Mouse (Mus musculus): ENCODE results near the gene G3bp2.

Gene G3bp2

DNA sequence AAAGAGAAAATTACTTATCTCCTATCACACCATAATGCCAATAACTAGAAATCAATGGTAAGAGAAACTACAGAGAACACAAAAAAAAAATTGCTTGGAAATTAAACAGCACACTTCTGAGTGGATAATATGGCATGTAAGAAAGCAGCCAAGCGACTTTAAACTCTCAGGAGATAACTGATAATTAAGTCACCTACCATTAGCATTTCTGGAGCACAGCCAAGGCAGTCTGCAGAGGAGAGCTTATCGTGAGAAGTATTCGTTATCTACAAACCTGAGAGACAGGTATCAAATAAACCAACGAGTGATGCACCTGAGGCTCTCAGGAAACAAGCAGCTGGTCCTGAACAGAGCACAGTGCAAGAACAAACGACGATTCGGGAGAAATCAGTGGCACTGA, 71.8 kb downstream of the G3bp2 start:
- no peak for DNase-seq (ENCODE audit: low read depth)

DNA sequence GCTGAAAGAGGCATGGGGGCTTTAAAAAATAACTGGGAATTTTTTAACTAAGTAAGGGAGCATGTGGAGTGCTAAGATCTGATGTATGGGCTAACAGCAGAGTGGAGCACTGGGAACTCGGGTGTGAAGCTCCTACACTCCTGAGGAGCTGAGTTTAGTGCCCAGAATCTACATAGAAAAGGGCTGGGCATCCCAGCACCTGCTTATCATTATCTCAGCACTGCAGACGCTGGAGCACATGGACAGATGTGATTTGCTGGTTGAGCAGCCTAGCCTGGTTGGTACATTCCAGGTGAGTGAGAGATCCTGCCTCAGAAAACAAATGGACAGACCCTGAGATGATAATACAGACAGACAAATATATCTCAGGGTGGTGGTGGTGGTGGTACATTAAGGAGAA, 73.7 kb downstream of the G3bp2 start:
- DNase-seq (ENCODE audit: low read depth): peak; percentile 10

DNA sequence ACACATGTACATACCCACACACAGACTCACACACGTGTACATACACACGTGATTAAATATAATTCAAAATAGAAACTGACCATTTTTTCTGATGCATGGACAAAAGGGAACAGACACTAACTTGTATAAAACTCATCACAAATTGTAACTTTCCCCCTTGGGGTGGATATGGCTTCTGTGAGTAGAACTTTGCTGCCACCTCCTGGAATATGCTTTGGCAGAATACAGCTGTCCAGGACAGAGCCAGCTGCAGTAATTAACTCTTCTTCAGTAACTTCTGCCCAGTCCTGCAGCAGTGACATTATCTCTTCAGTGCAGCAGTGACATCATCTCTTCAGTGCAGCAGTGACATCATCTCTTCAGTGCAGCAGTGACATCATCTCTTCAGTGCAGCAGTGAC, 80.5 kb downstream of the G3bp2 start:
- no peak for DNase-seq (ENCODE audit: low read depth)

Data from c-Kit-positive CD71-positive TER-119-negative erythroid progenitor cells, embryonic 14.5 days (primary cell).